In the genomic region with DNA sequence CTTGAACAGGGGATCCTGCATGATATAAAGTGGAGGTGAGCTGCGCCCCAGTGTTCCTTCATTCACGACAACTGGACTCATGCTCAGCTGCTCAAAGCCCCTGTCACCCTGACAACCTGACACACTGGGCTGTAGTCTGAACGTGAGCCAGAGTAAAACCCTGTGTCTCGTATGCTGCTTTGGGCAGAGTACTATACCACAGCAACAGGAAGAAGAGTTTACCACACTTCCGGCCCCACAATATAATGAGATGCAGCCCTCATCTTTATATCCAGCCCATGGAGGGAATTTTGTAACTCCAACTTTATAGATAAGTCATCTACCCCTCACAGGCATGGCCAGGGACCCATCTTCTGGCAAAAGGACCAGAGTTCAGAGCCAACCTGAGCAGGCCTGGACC, we compare ENCODE assay signal across 19 mouse cellular contexts. TPM values are rescaled to one million over a fixed set of nuclear protein-coding genes. Genes with fewer than 3 reads are reported as not detected.
DNase-seq lines count a peak whose midpoint lies in the region; ATAC-seq and TF ChIP-seq lines count a peak whose summit lies in the region.
"Had no signal": no experiment of that assay in that cellular context is flagged by ENCODE, and none has a peak within 500 bp of the region (broad histone marks: within the 10 kb centered on the region; RNA-seq: fewer than 3 reads in every experiment).

No protein-coding gene starts in this region.

- TF ChIP-seq CTCF in thymus, adult 2 months (IDR thresholded peaks at IDR 0.05; ENCODE audit: borderline replicate concordance, control insufficient read depth, extremely low read depth, insufficient read depth, low read length, poor library complexity) = no peak

- no peak for TF ChIP-seq POLR2A in thymus, adult 2 months (IDR thresholded peaks at IDR 0.05; ENCODE audit: control insufficient read depth, extremely low read depth, insufficient read depth, low read length, poor library complexity)

- peaks cover 71% of the 10 kb centered on the region for H3K4me1 ChIP-seq in erythroblast, embryonic 14.5 days (ENCODE audit: control insufficient read depth)
- peaks cover 44% of the 10 kb centered on the region for H3K4me1 ChIP-seq in thymus, adult 2 months (replicated peaks; ENCODE audit: control insufficient read depth, insufficient read depth, low read length)

- H3K27me3 ChIP-seq in erythroblast, embryonic 14.5 days (ENCODE audit: control insufficient read depth) = no peaks in the 10 kb centered on the region
- H3K27me3 ChIP-seq in thymus, adult 2 months (ENCODE audit: control insufficient read depth, insufficient read depth, low read length) = no peaks in the 10 kb centered on the region

- peak; percentile 45 for DNase-seq in thymus, adult 2 months
- DNase-seq in thymus, postnatal 4 days = no peak
- peak; percentile 56 for DNase-seq in thymus, postnatal 14 days
- no peak for DNase-seq in frontal cortex, postnatal 25 days (ENCODE audit: low spot score in 2 of 2)
- no peak for DNase-seq in adrenal gland, postnatal 36 days
- DNase-seq: cerebellum, adult 9-11 months; gastrocnemius, postnatal 10 days; lung, embryonic 14.5 days; midbrain, embryonic 14.5 days; right cerebral cortex, adult 18-20 months; spleen, adult 18-20 months had no signal

- H3K27ac ChIP-seq in thymus, adult 2 months (ENCODE audit: control insufficient read depth, insufficient read depth, low read length) = peak overlapping the region; percentile 85
- H3K27ac ChIP-seq: hindbrain, embryonic 12.5 days; limb, embryonic 12.5 days had no signal

- peak overlapping the region; percentile 79 for H3K4me3 ChIP-seq in erythroblast, embryonic 14.5 days (replicated peaks)
- no peak overlapping the region for H3K4me3 ChIP-seq in thymus, adult 2 months (ENCODE audit: control insufficient read depth, insufficient read depth, low read length)
- H3K4me3 ChIP-seq: hindbrain, embryonic 12.5 days; limb, embryonic 12.5 days had no signal

- H3K36me3 ChIP-seq in erythroblast, embryonic 14.5 days (ENCODE audit: control insufficient read depth) = peaks cover 77% of the 10 kb centered on the region
- H3K36me3 ChIP-seq in thymus, adult 2 months (ENCODE audit: control insufficient read depth, insufficient read depth, low read length) = peaks cover 23% of the 10 kb centered on the region
- H3K36me3 ChIP-seq: hindbrain, embryonic 12.5 days had no signal

- 19% methylated on average over 5 of the region's 5 CpGs for WGBS in thymus, adult 2 months

- no peak for ATAC-seq in erythroblast, adult 5-6 weeks (replicated peaks; ENCODE audit: low FRiP score, poor library complexity, severe bottlenecking)
- ATAC-seq in inflammation-experienced regulatory T-cells, adult 6 months = peak; percentile 57
- ATAC-seq: forebrain, embryonic 16.5 days; intestine, postnatal 0 days had no signal

- no peaks in the 10 kb centered on the region for H3K9me3 ChIP-seq in erythroblast, embryonic 14.5 days (ENCODE audit: control insufficient read depth, low read length)
- H3K9me3 ChIP-seq: hindbrain, embryonic 12.5 days; limb, embryonic 12.5 days had no signal

RNA-seq across cellular contexts. Expression of a gene that starts 4.8 kb away (rescaled TPM):
- 39.5 and 54.7 TPM in 2 replicates for polyA plus RNA-seq in erythroblast, embryonic 14.5 days (2012)
- 19.8 and 30.7 TPM in 2 replicates for total RNA-seq in erythroblast, adult 5-6 weeks (2015; ENCODE audit: low replicate concordance)
- total RNA-seq in erythroblast, adult 5-6 weeks (2017; ENCODE audit: low replicate concordance) = 30.9 and 33.7 TPM in 2 replicates
- 388 and 467 TPM in 2 replicates for polyA plus RNA-seq in thymus, adult 2 months (2012; rRNA removed)
- 10 to 100 TPM; 32.9 to 40.0 (median 39.0) TPM for polyA plus RNA-seq in inflammation-experienced regulatory T-cells, adult 6 months (2017; shearing (Covaris generic))
- 1 to 10 TPM; 3.9 to 6.0 TPM for total RNA-seq in adrenal gland, postnatal 36 days (2021)

RNA-seq across cellular contexts. Expression of a gene that starts 4.9 kb away (rescaled TPM):
- 61.5 and 62.4 TPM in 2 replicates for polyA plus RNA-seq in erythroblast, embryonic 14.5 days (2012)
- 199 and 257 TPM in 2 replicates for total RNA-seq in erythroblast, adult 5-6 weeks (2015; ENCODE audit: low replicate concordance)
- 83.1 and 204 TPM in 2 replicates for total RNA-seq in erythroblast, adult 5-6 weeks (2017; ENCODE audit: low replicate concordance)
- 201 and 217 TPM in 2 replicates for polyA plus RNA-seq in thymus, adult 2 months (2012; rRNA removed)
- polyA plus RNA-seq in inflammation-experienced regulatory T-cells, adult 6 months (2017; shearing (Covaris generic)) = 100 to 1,000 TPM in 2 of 3 experiments, 10 to 100 TPM in 1; 90.7 to 159 (median 116) TPM
- total RNA-seq in adrenal gland, postnatal 36 days (2021) = 10 to 100 TPM; 25.4 to 31.3 TPM

RNA-seq across cellular contexts. Expression of a gene that starts 20.3 kb away (rescaled TPM):
- 202 and 213 TPM in 2 replicates for polyA plus RNA-seq in erythroblast, embryonic 14.5 days (2012)
- 12.7 and 28.6 TPM in 2 replicates for total RNA-seq in erythroblast, adult 5-6 weeks (2015; ENCODE audit: low replicate concordance)
- 10.6 and 16.1 TPM in 2 replicates for total RNA-seq in erythroblast, adult 5-6 weeks (2017; ENCODE audit: low replicate concordance)
- 1.7 and 1.8 TPM in 2 replicates for polyA plus RNA-seq in thymus, adult 2 months (2012; rRNA removed)
- polyA plus RNA-seq in inflammation-experienced regulatory T-cells, adult 6 months (2017; shearing (Covaris generic)) = 1 to 10 TPM in 2 of 3 experiments, under 1 TPM in 1; 0.57 to 1.3 (median 1.3) TPM
- not detected for total RNA-seq in adrenal gland, postnatal 36 days (2021)
- total RNA-seq: gastrocnemius, postnatal 10 days; heart, adult 8-10 months had no signal
- polyA plus RNA-seq: forebrain, embryonic 16.5 days; intestine, postnatal 0 days; midbrain, embryonic 14.5 days had no signal

RNA-seq across cellular contexts. Expression of a gene that starts 32.4 kb away (rescaled TPM):
- 0.16 TPM in 2 replicates for polyA plus RNA-seq in erythroblast, embryonic 14.5 days (2012)
- total RNA-seq in erythroblast, adult 5-6 weeks (2015; ENCODE audit: low replicate concordance) = 62.3 and 66.5 TPM in 2 replicates
- total RNA-seq in erythroblast, adult 5-6 weeks (2017; ENCODE audit: low replicate concordance) = 31.9 and 39.7 TPM in 2 replicates
- 0.06 TPM in 1 of 2 replicates, not detected in the other for polyA plus RNA-seq in thymus, adult 2 months (2012; rRNA removed)
- 1 to 10 TPM; 3.1 to 5.0 (median 4.9) TPM for polyA plus RNA-seq in inflammation-experienced regulatory T-cells, adult 6 months (2017; shearing (Covaris generic))
- total RNA-seq in adrenal gland, postnatal 36 days (2021) = under 1 TPM; 0.50 to 0.63 TPM

RNA-seq across cellular contexts. Expression of a gene that starts 32.4 kb away (rescaled TPM):
- polyA plus RNA-seq in erythroblast, embryonic 14.5 days (2012) = 7.2 and 10.2 TPM in 2 replicates
- total RNA-seq in erythroblast, adult 5-6 weeks (2015; ENCODE audit: low replicate concordance) = 52.9 and 77.2 TPM in 2 replicates
- total RNA-seq in erythroblast, adult 5-6 weeks (2017; ENCODE audit: low replicate concordance) = 32.5 and 46.5 TPM in 2 replicates
- 286 and 322 TPM in 2 replicates for polyA plus RNA-seq in thymus, adult 2 months (2012; rRNA removed)
- polyA plus RNA-seq in inflammation-experienced regulatory T-cells, adult 6 months (2017; shearing (Covaris generic)) = 100 to 1,000 TPM in 1 of 3 experiments, 10 to 100 TPM in 2; 86.3 to 118 (median 89.8) TPM
- 10 to 100 TPM; 80.4 to 97.8 TPM for total RNA-seq in adrenal gland, postnatal 36 days (2021)

Comparison
In these comparisons a context has a peak if more than half of its experiments do, and no peak if none do; other contexts are left out.
1. DNase-seq: peak in thymus, adult 2 months (single experiment) and thymus, postnatal 14 days (single experiment); none in thymus, postnatal 4 days (single experiment), frontal cortex, postnatal 25 days (0 of 2) and adrenal gland, postnatal 36 days (0 of 2).
2. RNA of a gene that starts 20.3 kb away (polyA plus RNA-seq): 202 to 213 TPM in erythroblast, embryonic 14.5 days; 1.7 to 1.8 TPM in thymus, adult 2 months and 0.57 to 1.3 TPM in inflammation-experienced regulatory T-cells, adult 6 months; every median in the first group is over 10 times any median in the second.